Mouse (Mus musculus) left cerebral cortex, adult 18-20 months (tissue): ENCODE measurements around the gene Nfe2l2. TPM values are rescaled to one million over a fixed set of nuclear protein-coding genes. Genes with fewer than 3 reads are reported as not detected.
"Not testable (repeated sequence)": the region's sequence is repeated elsewhere in the genome, so short reads cannot be mapped to it uniquely, and the experiment has no call there.

Experiments
- DNase-seq, 2 experiments: peaks; one replicate each; pipeline ENCODE4 v3.0.0; 2021 to 2022; ENCODE audit warnings: low spot score in 2 of 2, mixed read lengths in 1 of 2
- total RNA-seq, 2 experiments: library from RNA; stranded (reverse); gene quantifications; 2 replicates each; pipeline ENCODE4 v1.2.3; 2021

The Nfe2l2 gene
- total RNA-seq, 2 experiments from 2014 or later: 14.7 TPM

DNA sequence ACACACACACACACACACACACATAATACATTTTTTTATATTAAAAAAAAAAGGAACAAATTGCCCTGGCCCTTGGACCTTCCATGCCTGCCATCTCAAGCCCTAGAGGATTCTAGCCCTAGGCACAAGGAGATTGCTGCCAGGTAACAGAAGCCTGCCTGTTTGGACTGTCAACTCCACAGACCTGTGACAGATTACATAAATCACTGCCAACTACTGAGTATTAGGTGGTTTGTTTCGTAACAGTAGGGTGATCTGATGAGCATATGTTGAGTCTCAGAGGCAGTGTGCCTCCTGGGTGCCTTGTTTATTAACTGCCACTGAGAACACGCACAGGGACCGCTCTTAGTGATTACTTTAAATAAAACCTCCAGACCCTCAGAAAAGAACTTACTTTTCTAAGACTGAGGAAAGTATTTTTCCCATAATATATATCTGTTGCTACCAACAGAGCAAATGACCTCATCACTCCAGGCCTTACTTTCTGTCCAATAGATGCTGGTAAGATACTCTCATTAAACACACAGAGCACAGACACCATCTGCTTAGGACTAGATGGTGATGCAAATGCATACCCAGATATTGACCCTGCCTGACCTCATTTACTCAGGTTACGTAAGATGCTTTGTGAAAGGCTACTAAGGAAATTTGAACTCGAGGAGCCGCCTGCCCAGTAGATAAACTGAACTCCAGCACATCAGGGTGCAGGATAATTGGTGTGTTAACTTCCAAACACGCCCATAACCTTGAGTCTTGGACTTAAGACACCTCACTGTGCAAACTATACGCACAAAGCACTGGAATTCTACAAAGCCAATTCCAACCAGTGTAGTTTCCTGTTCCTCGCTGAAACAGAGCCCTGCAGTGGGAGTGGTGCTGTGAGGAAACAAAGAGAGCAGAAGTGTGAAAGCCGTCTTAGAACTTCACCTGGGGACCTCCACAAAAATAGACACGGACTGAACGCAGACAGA, 11.9 kb upstream of the Nfe2l2 start:
- DNase-seq: no peak

- no peak for DNase-seq
Measured at GRCm38 (mm10) chr2:75714766-75715165, 10.3 kb upstream of the Nfe2l2 start.

DNA sequence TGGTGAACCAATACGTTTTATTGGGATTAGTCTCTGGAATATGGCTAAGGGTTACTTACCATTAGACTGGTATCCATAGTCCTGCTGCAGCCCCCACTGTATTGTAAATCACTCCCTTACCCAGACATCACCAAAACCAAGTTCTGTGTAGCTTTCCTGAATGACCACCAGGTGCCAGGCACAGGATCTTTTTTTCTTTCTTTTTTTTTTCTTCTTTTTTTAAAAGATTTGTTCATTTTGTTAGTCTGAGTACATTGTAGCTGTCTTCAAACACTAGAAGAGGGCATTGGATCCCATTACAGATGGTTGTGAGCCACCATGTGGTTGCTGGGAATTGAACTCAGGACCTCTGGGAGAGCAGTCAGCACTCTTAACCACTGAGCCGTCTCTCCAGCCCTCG, 8.6 kb upstream of the Nfe2l2 start:
- DNase-seq: no peak

GRCm38 (mm10) chr2:75707420-75707819, 3.0 kb upstream of the Nfe2l2 start:
- DNase-seq: no peak

DNA sequence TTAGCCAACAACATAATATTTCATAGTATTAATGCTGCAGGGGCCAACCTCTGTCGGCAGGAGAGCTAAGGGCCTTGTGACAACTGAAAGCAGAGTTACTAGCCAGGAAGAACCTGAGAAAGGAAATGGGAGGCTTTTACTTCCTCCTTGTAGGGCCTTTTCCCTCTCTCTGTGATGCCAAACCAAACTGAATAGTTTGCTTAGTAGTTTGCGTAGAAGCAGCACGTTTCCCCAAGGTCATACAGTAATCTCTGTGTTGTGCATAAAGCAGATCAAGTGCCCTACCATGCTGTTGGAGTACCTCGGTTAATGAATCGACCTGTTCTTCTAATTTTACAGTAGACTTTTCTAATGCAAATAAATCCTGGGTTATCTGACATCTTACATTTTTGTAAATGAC, 2.0 kb upstream of the Nfe2l2 start:
- DNase-seq: no peak

GRCm38 (mm10) chr2:75705162-75705752, 816 bp upstream of the Nfe2l2 start:
- no peak for DNase-seq

GRCm38 (mm10) chr2:75703375-75704181, 863 bp downstream of the Nfe2l2 start:
- DNase-seq: peak; percentile 49 to 59

- no peak for DNase-seq
Measured at GRCm38 (mm10) chr2:75702588-75702976, 1.9 kb downstream of the Nfe2l2 start.

DNA sequence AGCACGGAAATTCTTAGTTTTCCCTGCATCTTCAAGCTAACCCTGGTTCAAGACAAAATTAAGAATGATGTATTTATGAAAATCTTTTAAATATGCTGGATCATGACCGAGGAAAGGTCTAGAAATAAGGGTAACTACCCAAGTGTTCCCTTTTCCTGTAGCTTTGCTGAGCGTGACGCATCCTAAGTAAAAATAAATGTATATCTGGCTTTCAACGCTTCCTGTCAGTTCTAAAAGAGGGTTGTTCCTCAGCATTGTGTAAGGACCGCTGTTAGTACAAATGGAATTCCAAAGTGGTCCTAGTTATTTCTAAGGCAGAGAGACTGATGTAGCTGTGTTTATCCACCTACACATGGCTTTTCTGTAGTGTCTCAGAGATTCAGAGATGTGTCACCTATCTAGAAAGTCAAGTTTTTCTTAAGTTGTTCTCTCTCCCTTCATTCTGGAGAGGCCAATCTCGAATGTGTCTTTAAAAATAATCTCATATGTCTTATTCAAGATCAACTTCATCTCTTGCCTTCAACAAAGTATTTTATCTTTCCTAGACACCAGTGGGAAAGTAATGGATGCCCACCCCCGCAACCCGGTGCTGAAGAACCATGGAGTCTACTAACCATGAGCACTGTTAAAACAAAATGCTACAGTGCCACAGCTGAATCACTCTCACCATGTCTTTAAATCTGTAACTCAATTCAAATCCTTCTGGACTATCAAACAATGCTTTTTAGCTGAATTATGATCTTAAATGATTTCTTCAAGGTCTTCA, 2.4 kb downstream of the Nfe2l2 start:
- DNase-seq: no peak

DNA sequence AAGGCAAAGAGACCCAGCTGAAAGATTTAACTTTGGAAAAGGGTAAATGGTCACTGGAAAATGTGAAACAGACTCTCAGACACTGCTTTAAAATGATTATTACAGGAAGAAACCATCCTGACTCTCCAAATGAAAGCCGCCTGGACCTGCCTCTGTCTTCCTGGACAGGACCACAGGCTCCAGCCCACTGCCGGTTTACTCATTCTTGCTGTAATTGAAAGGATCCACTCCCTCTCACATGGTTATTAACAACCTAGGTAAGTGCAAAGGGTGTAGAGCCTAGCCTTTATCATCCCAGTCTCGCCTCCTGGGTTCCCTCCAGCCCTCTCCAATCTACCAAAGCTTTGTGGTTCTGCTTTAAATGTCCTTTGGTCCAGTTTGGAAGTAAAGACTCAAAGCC, 3.2 kb downstream of the Nfe2l2 start:
- DNase-seq: no peak

DNA sequence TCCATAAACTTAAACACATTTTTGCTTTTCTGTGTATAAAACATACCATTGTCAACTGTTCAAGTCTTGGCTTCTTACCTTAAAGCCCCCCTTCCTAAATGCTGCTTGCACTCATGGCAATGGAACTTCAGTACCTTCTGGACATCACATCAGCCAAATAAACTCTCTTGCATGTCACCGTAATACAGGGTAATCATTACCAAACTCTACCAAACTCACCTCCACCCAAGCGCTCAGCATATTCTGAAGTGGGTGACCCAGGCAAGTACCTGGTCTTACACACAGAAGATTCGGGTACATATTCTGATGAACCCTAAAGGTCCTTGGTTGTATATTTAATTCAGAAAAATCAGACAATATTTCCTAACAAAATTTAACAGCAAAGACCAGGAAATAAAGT, 3.9 kb downstream of the Nfe2l2 start:
- no peak for DNase-seq

DNA sequence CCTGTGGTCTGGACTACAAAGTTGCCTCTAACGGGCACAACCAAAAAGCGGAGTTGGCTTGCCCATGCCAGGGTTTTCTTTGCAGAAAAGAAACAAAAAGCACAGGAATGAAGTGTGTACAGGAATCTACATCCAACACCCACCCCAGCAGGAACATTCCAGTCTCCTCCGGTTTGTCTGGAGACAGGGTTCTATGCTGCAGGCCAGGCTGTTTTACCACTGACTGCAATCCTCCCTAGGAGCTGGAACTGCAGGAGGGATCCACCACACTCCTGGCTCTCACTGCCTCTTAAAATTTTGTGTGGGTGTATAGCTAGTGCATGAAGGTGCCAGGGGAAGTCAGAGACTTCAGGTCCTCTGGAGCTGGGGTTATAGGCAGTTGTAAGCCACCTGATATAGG, 5.6 kb downstream of the Nfe2l2 start:
- no peak for DNase-seq

DNA sequence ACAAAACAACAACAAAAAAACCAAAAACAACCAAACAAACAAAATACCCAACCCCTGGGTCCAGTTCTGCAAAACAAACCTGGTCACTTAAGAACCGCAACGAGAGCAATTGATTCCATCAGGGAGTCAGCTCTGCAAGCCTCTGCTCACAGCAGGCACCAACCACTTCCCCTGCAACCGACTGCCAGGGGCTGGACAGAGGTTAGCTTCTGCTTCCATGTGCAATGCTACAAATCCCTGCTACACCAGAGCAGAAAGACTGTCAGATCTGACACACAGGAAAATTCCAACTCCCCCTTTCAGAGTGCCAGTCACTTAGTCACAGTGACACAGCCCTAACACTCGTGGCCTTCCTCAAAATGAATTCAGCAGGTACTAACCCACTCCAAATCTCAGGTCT, 6.4 kb downstream of the Nfe2l2 start:
- no peak for DNase-seq

- no peak for DNase-seq
Measured at GRCm38 (mm10) chr2:75697222-75697621, 7.2 kb downstream of the Nfe2l2 start.

DNA sequence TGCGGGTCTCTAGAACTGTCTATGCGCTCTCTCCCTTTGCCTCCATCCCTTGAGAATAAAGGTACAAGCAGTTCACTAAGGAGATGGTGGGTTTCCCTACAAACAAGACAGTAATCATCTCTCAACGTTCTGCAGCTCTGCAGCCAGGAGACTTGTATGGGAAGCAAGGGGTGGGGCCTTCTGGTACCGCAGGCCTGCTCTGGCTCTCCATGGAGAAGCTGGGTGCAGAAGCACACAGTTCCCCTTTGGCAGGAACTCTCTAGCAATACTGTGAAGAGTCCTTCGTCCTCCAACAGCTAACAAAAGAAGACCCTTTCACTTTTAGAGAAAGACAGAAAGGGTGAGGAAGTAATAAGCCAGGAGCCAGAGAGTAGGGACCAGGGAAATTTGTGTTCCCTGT, 8.1 kb downstream of the Nfe2l2 start:
- DNase-seq: no peak

- DNase-seq: no peak
Measured at GRCm38 (mm10) chr2:75695676-75696350, 8.6 kb downstream of the Nfe2l2 start.

GRCm38 (mm10) chr2:75694926-75695325, 9.5 kb downstream of the Nfe2l2 start:
- not testable (repeated sequence) for DNase-seq

DNA sequence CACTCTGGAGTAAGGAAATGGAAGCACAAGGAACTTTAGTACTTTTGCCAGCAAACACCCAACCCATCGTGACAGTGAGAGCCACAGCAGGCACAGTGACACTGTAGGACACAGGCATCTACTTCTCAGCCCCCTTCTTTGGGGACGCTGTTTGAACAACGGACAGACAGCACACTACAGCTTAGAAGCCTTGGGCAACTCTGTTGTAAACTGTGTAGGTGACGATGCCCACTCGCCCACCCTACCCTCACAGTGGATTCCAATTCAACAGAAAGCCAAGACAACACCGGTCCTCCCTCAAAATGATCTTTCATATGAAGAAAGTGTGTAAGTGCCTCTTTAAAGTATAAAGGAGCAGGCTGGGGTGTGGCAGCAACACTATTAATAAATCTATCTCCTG, 12.1 kb downstream of the Nfe2l2 start:
- no peak for DNase-seq

DNA sequence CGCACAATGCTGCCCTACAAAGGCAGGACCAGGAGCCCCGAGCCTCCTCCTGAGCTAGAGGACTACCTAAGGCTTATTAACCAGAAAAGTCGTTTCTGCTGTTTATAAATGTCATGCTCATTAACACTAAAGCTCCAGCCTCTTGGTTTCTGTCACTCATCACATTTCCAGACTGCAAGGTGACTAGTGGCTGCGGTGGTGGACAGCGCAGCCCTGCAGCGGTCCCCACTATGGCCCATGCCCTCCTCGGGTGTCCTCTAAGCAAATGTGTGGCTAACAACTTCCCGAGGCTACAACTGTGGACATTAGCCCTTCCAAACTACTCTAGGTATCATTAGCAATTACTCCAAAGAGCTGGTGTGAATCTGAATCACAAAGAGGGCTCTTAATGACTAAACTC, 13.1 kb downstream of the Nfe2l2 start:
- no peak for DNase-seq

DNA sequence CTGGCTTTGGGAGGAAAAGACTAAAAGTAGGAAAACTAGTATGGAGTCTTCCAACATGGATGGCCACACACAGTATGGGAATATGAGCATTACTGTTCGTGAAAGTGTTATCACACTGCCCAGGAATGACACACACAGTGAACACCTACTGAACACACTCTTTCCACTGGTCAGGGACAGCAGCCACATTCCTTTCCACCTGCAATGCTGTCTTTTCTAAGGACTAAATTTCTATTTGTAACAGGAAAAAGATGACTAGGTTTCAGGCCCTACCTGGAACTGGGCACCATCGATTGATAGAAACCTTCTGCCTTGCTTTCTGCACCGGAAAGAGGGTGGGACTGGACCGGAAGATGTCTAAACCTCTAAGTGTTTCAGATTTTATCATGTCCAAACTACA, 13.8 kb downstream of the Nfe2l2 start:
- DNase-seq: no peak
